9 mouse cellular contexts compared by ENCODE assay signal in genomic region chr11:102214430-102215156, GRCm38 (mm10). TPM values are rescaled to one million over a fixed set of nuclear protein-coding genes. Genes with fewer than 3 reads are reported as not detected.
DNase-seq lines count a peak whose midpoint lies in the region; ATAC-seq and TF ChIP-seq lines count a peak whose summit lies in the region.
"Had no signal": no experiment of that assay in that cellular context is flagged by ENCODE, and none has a peak within 500 bp of the region (broad histone marks: within the 10 kb centered on the region; RNA-seq: fewer than 3 reads in every experiment).

No protein-coding gene starts in this region.

- no peak for ATAC-seq in midbrain, embryonic 11.5 days (ENCODE audit: low FRiP score)
- no peak for ATAC-seq in heart, postnatal 0 days (ENCODE audit: insufficient read depth, low read depth)
- no peak for ATAC-seq in stomach, embryonic 15.5 days (ENCODE audit: insufficient read depth, low FRiP score, low read depth)
- ATAC-seq in monocyte, adult 5-6 weeks (replicated peaks; ENCODE audit: insufficient number of reproducible peaks, low FRiP score, low TSS enrichment, poor library complexity, severe bottlenecking), result no peak

- no peaks in the 10 kb centered on the region for H3K9me3 ChIP-seq in heart, embryonic 10.5 days
- no peaks in the 10 kb centered on the region for H3K9me3 ChIP-seq in midbrain, embryonic 10.5 days (replicated peaks)
- H3K9me3 ChIP-seq in midbrain, embryonic 11.5 days (ENCODE audit: control insufficient read depth, low read length), result no peaks in the 10 kb centered on the region
- no peaks in the 10 kb centered on the region for H3K9me3 ChIP-seq in heart, postnatal 0 days (replicated peaks; ENCODE audit: control insufficient read depth, low read length)
- no peaks in the 10 kb centered on the region for H3K9me3 ChIP-seq in stomach, embryonic 15.5 days
- H3K9me3 ChIP-seq: hindbrain, embryonic 15.5 days had no signal

- intact Hi-C loops in heart, postnatal 25 days (cut with DNase I), result loop anchor here (5.0 kb wide), 1 partner anchor 218 kb away; the partner anchor contains the start of gene Grn

- peaks cover 96% of the 10 kb centered on the region for H3K4me1 ChIP-seq in heart, embryonic 10.5 days
- peaks cover 82% of the 10 kb centered on the region for H3K4me1 ChIP-seq in midbrain, embryonic 10.5 days
- H3K4me1 ChIP-seq in midbrain, embryonic 11.5 days (ENCODE audit: control insufficient read depth, insufficient read depth, low read length), result peaks cover 30% of the 10 kb centered on the region
- peaks cover 80% of the 10 kb centered on the region for H3K4me1 ChIP-seq in heart, postnatal 0 days (ENCODE audit: control insufficient read depth, insufficient read depth)
- peaks cover 73% of the 10 kb centered on the region for H3K4me1 ChIP-seq in stomach, embryonic 15.5 days

- TF ChIP-seq EP300 in heart, postnatal 0 days (IDR thresholded peaks at IDR 0.05; ENCODE audit: low read depth), result no peak

- no peak for TF ChIP-seq CTCF in heart, postnatal 0 days (IDR thresholded peaks at IDR 0.05; ENCODE audit: low read depth)

- no peak overlapping the region for H3K4me2 ChIP-seq in midbrain, embryonic 11.5 days
- peak overlapping the region; percentile 80 for H3K4me2 ChIP-seq in heart, postnatal 0 days (ENCODE audit: low read depth, low read length)
- H3K4me2 ChIP-seq in stomach, embryonic 15.5 days, result peak overlapping the region; percentile 20
- H3K4me2 ChIP-seq: hindbrain, embryonic 15.5 days had no signal

- H3K27me3 ChIP-seq in heart, embryonic 10.5 days (ENCODE audit: insufficient read depth, poor library complexity, severe bottlenecking), result no peaks in the 10 kb centered on the region
- no peaks in the 10 kb centered on the region for H3K27me3 ChIP-seq in midbrain, embryonic 10.5 days (ENCODE audit: low read depth, poor library complexity, severe bottlenecking)
- H3K27me3 ChIP-seq in midbrain, embryonic 11.5 days (ENCODE audit: control insufficient read depth, insufficient read depth, low read length), result no peaks in the 10 kb centered on the region
- H3K27me3 ChIP-seq in heart, postnatal 0 days (ENCODE audit: control insufficient read depth, insufficient read depth, low read length), result no peaks in the 10 kb centered on the region
- H3K27me3 ChIP-seq in stomach, embryonic 15.5 days (replicated peaks), result no peaks in the 10 kb centered on the region
- H3K27me3 ChIP-seq: hindbrain, embryonic 15.5 days had no signal

- WGBS in heart, embryonic 10.5 days, result 39% methylated on average over 10 of the region's 10 CpGs
- WGBS in midbrain, embryonic 10.5 days, result 72% methylated on average over 10 of the region's 10 CpGs
- WGBS in midbrain, embryonic 11.5 days, result 73% methylated on average over 10 of the region's 10 CpGs
- 16% methylated on average over 10 of the region's 10 CpGs for WGBS in heart, postnatal 0 days
- whole genome bisulfite sequencing in stomach, embryonic 15.5 days, result 39% methylated on average over 10 of the region's 10 CpGs

- 0 out of 2 replicates have a peak, but pooled peaks cover 6% of the 10 kb centered on the region for H3K36me3 ChIP-seq in heart, embryonic 10.5 days
- peaks cover 28% of the 10 kb centered on the region for H3K36me3 ChIP-seq in midbrain, embryonic 10.5 days
- peaks cover 2% of the 10 kb centered on the region; the same call in 1 of the 2 replicates for H3K36me3 ChIP-seq in midbrain, embryonic 11.5 days (ENCODE audit: control insufficient read depth, insufficient read depth, low read length)
- no peaks in the 10 kb centered on the region; the same call in 1 of the 2 replicates for H3K36me3 ChIP-seq in heart, postnatal 0 days (replicated peaks; ENCODE audit: control insufficient read depth, insufficient read depth, low read length)
- H3K36me3 ChIP-seq in stomach, embryonic 15.5 days, result no peaks in the 10 kb centered on the region
- H3K36me3 ChIP-seq: hindbrain, embryonic 15.5 days had no signal

- no peak overlapping the region for H3K9ac ChIP-seq in midbrain, embryonic 11.5 days (ENCODE audit: low read length)
- H3K9ac ChIP-seq in heart, postnatal 0 days (replicated peaks; ENCODE audit: low read depth, low read length), result no peak overlapping the region
- no peak overlapping the region for H3K9ac ChIP-seq in stomach, embryonic 15.5 days
- H3K9ac ChIP-seq: hindbrain, embryonic 15.5 days had no signal

- H3K27ac ChIP-seq in heart, embryonic 10.5 days, result peak overlapping the region; percentile 66
- H3K27ac ChIP-seq in midbrain, embryonic 10.5 days (replicated peaks), result 0 out of 2 replicates have a peak overlapping the region, but pooled peaks have one; percentile 1
- no peak overlapping the region for H3K27ac ChIP-seq in midbrain, embryonic 11.5 days (ENCODE audit: low read depth, low read length)
- peak overlapping the region; percentile 92 for H3K27ac ChIP-seq in heart, postnatal 0 days (ENCODE audit: low read depth)
- H3K27ac ChIP-seq in stomach, embryonic 15.5 days, result peak overlapping the region; percentile 26; the same call in 1 of the 2 replicates
- H3K27ac ChIP-seq: hindbrain, embryonic 15.5 days had no signal

- DNase-seq in heart, embryonic 10.5 days (ENCODE audit: low spot score), result no peak
- DNase-seq in heart, postnatal 25 days (ENCODE audit: low spot score), result no peak
- no peak for DNase-seq in midbrain, embryonic 10.5 days (ENCODE audit: low spot score)
- no peak for DNase-seq in midbrain, embryonic 11.5 days (ENCODE audit: low spot score, missing footprints)
- no peak for DNase-seq in heart, postnatal 0 days (ENCODE audit: low spot score)
- no peak for DNase-seq in right cerebral cortex, postnatal 10 days (ENCODE audit: low spot score in 2 of 2)

- H3K4me3 ChIP-seq in heart, embryonic 10.5 days, result peak overlapping the region; percentile 70; the same call in 1 of the 2 replicates
- H3K4me3 ChIP-seq in midbrain, embryonic 10.5 days, result no peak overlapping the region
- no peak overlapping the region for H3K4me3 ChIP-seq in midbrain, embryonic 11.5 days (ENCODE audit: low read depth, low read length)
- H3K4me3 ChIP-seq in heart, postnatal 0 days (ENCODE audit: low read depth, low read length), result no peak overlapping the region
- no peak overlapping the region for H3K4me3 ChIP-seq in stomach, embryonic 15.5 days (replicated peaks)
- H3K4me3 ChIP-seq: hindbrain, embryonic 15.5 days had no signal

RNA-seq across cellular contexts. Expression of gene Hdac5, which starts 15.4 kb away (rescaled TPM):
- polyA plus RNA-seq in heart, embryonic 10.5 days (2016; fragmentation: Nextera tagmentation; extraction: Ambion mirVana), result 84.9 and 103 TPM in 2 replicates
- total RNA-seq in heart, postnatal 25 days (2021), result 100 to 1,000 TPM; 129 to 136 TPM
- polyA plus RNA-seq in midbrain, embryonic 10.5 days (2016; fragmentation: Nextera tagmentation; extraction: Ambion mirVana), result 57.3 and 68.9 TPM in 2 replicates
- polyA plus RNA-seq in midbrain, embryonic 11.5 days (2014; fragmentation: Nextera tagmentation; extraction: Ambion mirVana), result 25.6 and 31.9 TPM in 2 replicates
- total RNA-seq in heart, postnatal 0 days (2014; rRNA removed; ENCODE audit: low replicate concordance), result 194 and 287 TPM in 2 replicates
- 51.4 and 67.2 TPM in 2 replicates for polyA plus RNA-seq in heart, postnatal 0 days (2015; fragmentation: Nextera tagmentation; extraction: Ambion mirVana)
- 68.7 and 71.3 TPM in 2 replicates for polyA plus RNA-seq in stomach, embryonic 15.5 days (2015; fragmentation: Nextera tagmentation; extraction: Ambion mirVana)
- total RNA-seq in monocyte, adult 5-6 weeks (2017), result 46.5 to 54.0 TPM (median 51.7 TPM) in 3 replicates

RNA-seq across cellular contexts. Expression of gene G6pc3, which starts 25.2 kb away (rescaled TPM):
- polyA plus RNA-seq in heart, embryonic 10.5 days (2016; fragmentation: Nextera tagmentation; extraction: Ambion mirVana), result 35.0 and 40.9 TPM in 2 replicates
- total RNA-seq in heart, postnatal 25 days (2021), result 10 to 100 TPM; 40.3 to 41.8 TPM
- 39.1 and 41.5 TPM in 2 replicates for polyA plus RNA-seq in midbrain, embryonic 10.5 days (2016; fragmentation: Nextera tagmentation; extraction: Ambion mirVana)
- polyA plus RNA-seq in midbrain, embryonic 11.5 days (2014; fragmentation: Nextera tagmentation; extraction: Ambion mirVana), result 27.8 and 31.5 TPM in 2 replicates
- 47.9 and 55.5 TPM in 2 replicates for total RNA-seq in heart, postnatal 0 days (2014; rRNA removed; ENCODE audit: low replicate concordance)
- polyA plus RNA-seq in heart, postnatal 0 days (2015; fragmentation: Nextera tagmentation; extraction: Ambion mirVana), result 18.7 and 20.0 TPM in 2 replicates
- 29.6 and 32.1 TPM in 2 replicates for polyA plus RNA-seq in stomach, embryonic 15.5 days (2015; fragmentation: Nextera tagmentation; extraction: Ambion mirVana)
- 6.1 to 10.7 TPM (median 9.1 TPM) in 3 replicates for total RNA-seq in monocyte, adult 5-6 weeks (2017)

RNA-seq across cellular contexts. Expression of gene Lsm12, which starts 29.5 kb away (rescaled TPM):
- 90.9 and 108 TPM in 2 replicates for polyA plus RNA-seq in heart, embryonic 10.5 days (2016; fragmentation: Nextera tagmentation; extraction: Ambion mirVana)
- total RNA-seq in heart, postnatal 25 days (2021), result 10 to 100 TPM; 46.6 to 51.5 TPM
- polyA plus RNA-seq in midbrain, embryonic 10.5 days (2016; fragmentation: Nextera tagmentation; extraction: Ambion mirVana), result 141 and 144 TPM in 2 replicates
- polyA plus RNA-seq in midbrain, embryonic 11.5 days (2014; fragmentation: Nextera tagmentation; extraction: Ambion mirVana), result 73.5 and 74.8 TPM in 2 replicates
- total RNA-seq in heart, postnatal 0 days (2014; rRNA removed; ENCODE audit: low replicate concordance), result 36.0 and 41.4 TPM in 2 replicates
- polyA plus RNA-seq in heart, postnatal 0 days (2015; fragmentation: Nextera tagmentation; extraction: Ambion mirVana), result 90.1 and 92.7 TPM in 2 replicates
- 110 and 112 TPM in 2 replicates for polyA plus RNA-seq in stomach, embryonic 15.5 days (2015; fragmentation: Nextera tagmentation; extraction: Ambion mirVana)
- 26.7 to 93.0 TPM (median 26.9 TPM) in 3 replicates for total RNA-seq in monocyte, adult 5-6 weeks (2017)

RNA-seq across cellular contexts. Expression of gene BC030867, which starts 34.1 kb away (rescaled TPM):
- 16.5 and 19.4 TPM in 2 replicates for polyA plus RNA-seq in heart, embryonic 10.5 days (2016; fragmentation: Nextera tagmentation; extraction: Ambion mirVana)
- total RNA-seq in heart, postnatal 25 days (2021), result under 1 TPM; 0.10 to 0.39 TPM
- polyA plus RNA-seq in midbrain, embryonic 10.5 days (2016; fragmentation: Nextera tagmentation; extraction: Ambion mirVana), result 25.8 and 27.3 TPM in 2 replicates
- polyA plus RNA-seq in midbrain, embryonic 11.5 days (2014; fragmentation: Nextera tagmentation; extraction: Ambion mirVana), result 17.4 and 18.4 TPM in 2 replicates
- total RNA-seq in heart, postnatal 0 days (2014; rRNA removed; ENCODE audit: low replicate concordance), result 3.9 and 5.6 TPM in 2 replicates
- 2.2 and 2.9 TPM in 2 replicates for polyA plus RNA-seq in heart, postnatal 0 days (2015; fragmentation: Nextera tagmentation; extraction: Ambion mirVana)
- 11.4 and 11.7 TPM in 2 replicates for polyA plus RNA-seq in stomach, embryonic 15.5 days (2015; fragmentation: Nextera tagmentation; extraction: Ambion mirVana)
- total RNA-seq in monocyte, adult 5-6 weeks (2017), result not detected in 3 replicates

RNA-seq across cellular contexts. Expression of gene Asb16, which starts 54.0 kb away (rescaled TPM):
- polyA plus RNA-seq in heart, embryonic 10.5 days (2016; fragmentation: Nextera tagmentation; extraction: Ambion mirVana), result 0.06 and 0.08 TPM in 2 replicates
- under 1 TPM; 0.61 to 0.68 TPM for total RNA-seq in heart, postnatal 25 days (2021)
- 0.05 TPM in 1 of 2 replicates, not detected in the other for polyA plus RNA-seq in midbrain, embryonic 10.5 days (2016; fragmentation: Nextera tagmentation; extraction: Ambion mirVana)
- polyA plus RNA-seq in midbrain, embryonic 11.5 days (2014; fragmentation: Nextera tagmentation; extraction: Ambion mirVana), result 0.08 TPM in 1 of 2 replicates, not detected in the other
- 0.99 and 1.2 TPM in 2 replicates for total RNA-seq in heart, postnatal 0 days (2014; rRNA removed; ENCODE audit: low replicate concordance)
- polyA plus RNA-seq in heart, postnatal 0 days (2015; fragmentation: Nextera tagmentation; extraction: Ambion mirVana), result 0.07 TPM in 2 replicates
- polyA plus RNA-seq in stomach, embryonic 15.5 days (2015; fragmentation: Nextera tagmentation; extraction: Ambion mirVana), result 0.09 TPM in 1 of 2 replicates, not detected in the other
- total RNA-seq in monocyte, adult 5-6 weeks (2017), result not detected in 3 replicates
